Mouse (Mus musculus) thymus, adult 2 months (tissue): ENCODE data around the gene Rev3l.

ENCODE experiments used
- CTCF ChIP-seq: fragments of 200-500 bp; IDR thresholded peaks from 2 replicates; pipeline ENCODE4 v1.5.1; 2012; ENCODE audit warnings: mild to moderate bottlenecking, control low read depth, low read length, moderate library complexity, borderline replicate concordance; ENCODE audit not compliant: control insufficient read depth, poor library complexity, insufficient read depth; ENCODE audit errors: extremely low read depth
- POLR2A ChIP-seq: fragments of 200-500 bp; IDR thresholded peaks from 2 replicates; pipeline ENCODE4 v1.6.1; 2012; ENCODE audit warnings: mild to moderate bottlenecking, low read length, control low read depth, moderate library complexity; ENCODE audit not compliant: control insufficient read depth, poor library complexity, insufficient read depth; ENCODE audit errors: extremely low read depth

GRCm38 (mm10) chr10:39742057-39742456 lies 10.1 kb downstream of the Rev3l start:
- TF ChIP-seq POLR2A = no peak
- TF ChIP-seq CTCF = no peak
